Mouse (Mus musculus) urinary bladder, postnatal 14 days (tissue): ENCODE data around the gene Ergic3.

Source experiments
- DNase-seq: peaks from one replicate; pipeline ENCODE4 v3.0.0; 2021; ENCODE audit warnings: low spot score

Gene Ergic3

DNA sequence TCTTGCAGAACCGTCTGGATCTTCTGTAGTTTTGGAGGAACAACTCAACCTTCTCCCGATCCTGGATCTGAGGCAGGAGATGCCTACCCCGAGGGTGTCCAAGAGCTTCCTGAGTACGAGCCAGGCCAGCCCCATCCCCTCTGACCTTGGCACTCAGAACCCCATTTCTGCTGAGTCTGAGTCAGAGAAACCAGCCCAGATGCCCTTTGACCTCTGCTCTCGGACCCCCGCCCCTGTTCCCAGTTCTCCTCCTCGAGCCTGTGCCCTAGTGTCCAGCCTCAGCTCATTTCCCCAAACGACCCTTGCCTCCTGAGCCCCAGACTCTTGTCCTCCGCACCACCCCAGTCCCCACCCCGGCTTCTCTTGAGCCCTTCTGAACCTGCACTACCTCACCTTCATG, 58.3 kb downstream of the Ergic3 start:
- no peak for DNase-seq
